Mouse (Mus musculus): Measurements from ENCODE around the gene Smco2.

GRCm38 (mm10) chr6:146837316-146837715 lies 12.6 kb upstream of the Smco2 start:
- no peak for TF ChIP-seq GATA1 (IDR thresholded peaks at IDR 0.05; ENCODE audit: low read length)
- TF ChIP-seq TAL1 (IDR thresholded peaks at IDR 0.05; ENCODE audit: low read length): no peak
